Mouse (Mus musculus) liver, embryonic 15.5 days (tissue): ENCODE data around the gene Ssna1. TPM values are rescaled to one million over a fixed set of nuclear protein-coding genes. Genes with fewer than 3 reads are reported as not detected.
A peak's percentile ranks its signal among the peaks of the same experiment; 100 is the strongest.

Experiments
- ATAC-seq: fragments of 200-750 bp; cut with Nextera tagmentation; 2 replicates; pipeline ENCODE4 v1.8.0; 2017; ENCODE audit warnings: moderate number of reproducible peaks, mild to moderate bottlenecking, moderate library complexity; ENCODE audit not compliant: insufficient read depth
- H3K27ac ChIP-seq: fragments of 300-500 bp; sonication (generic); replicated peaks from 2 replicates; pipeline ENCODE4 v1.5.1; 2015; ENCODE audit warnings: mild to moderate bottlenecking, inconsistent platforms
- H3K27me3 ChIP-seq: fragments of 300-500 bp; sonication (generic); 2 replicates; pipeline ENCODE4 v1.6.1; 2015; ENCODE audit warnings: mild to moderate bottlenecking, inconsistent platforms
- H3K36me3 ChIP-seq: fragments of 300-500 bp; sonication (generic); replicated peaks from 2 replicates; pipeline ENCODE4 v1.6.1; 2015; ENCODE audit warnings: moderate library complexity, mild to moderate bottlenecking, inconsistent platforms
- H3K4me1 ChIP-seq: fragments of 300-500 bp; sonication (generic); replicated peaks from 2 replicates; pipeline ENCODE4 v1.6.1; 2015; ENCODE audit warnings: inconsistent platforms
- H3K4me2 ChIP-seq: fragments of 300-500 bp; sonication (generic); 2 replicates; pipeline ENCODE4 v1.6.1; 2015; ENCODE audit warnings: moderate library complexity, mild to moderate bottlenecking, inconsistent platforms
- H3K4me3 ChIP-seq: fragments of 300-500 bp; sonication (generic); replicated peaks from 2 replicates; pipeline ENCODE4 v1.5.1; 2015; ENCODE audit warnings: mild to moderate bottlenecking, inconsistent platforms
- H3K9ac ChIP-seq: fragments of 300-500 bp; sonication (generic); 2 replicates; pipeline ENCODE4 v1.6.1; 2015; ENCODE audit warnings: moderate library complexity, mild to moderate bottlenecking, inconsistent platforms
- H3K9me3 ChIP-seq: fragments of 300-500 bp; sonication (generic); replicated peaks from 2 replicates; pipeline ENCODE4 v1.6.1; 2016; ENCODE audit warnings: inconsistent platforms
- WGBS: fragments of 180-500 bp; shearing (Covaris S2); methylation state at CpG from one replicate; pipeline ENCODE4 v1.1.7; 2015; ENCODE audit warnings: mixed read lengths; ENCODE audit not compliant: insufficient replicate concordance; 5-methylcytosine and 5-hydroxymethylcytosine counted together
- polyA plus RNA-seq: library from polyadenylated mRNA; unstranded; fragments of >200 nt; fragmentation: Nextera tagmentation; extraction: Ambion mirVana; gene quantifications from 2 replicates; pipeline ENCODE4 v1.2.1, GENCODE M21; 2015

Ssna1 gene
- 116 and 124 TPM in 2 replicates for polyA plus RNA-seq

- Histone ChIP-seq H3K4me2 (peak within 1 kb of the TSS; percentile 90), H3K9ac (peak within 1 kb of the TSS; percentile 92), H3K4me1 (peaks cover 53% of the 10 kb centered on the region), H3K36me3 (peaks cover 77% of the 10 kb centered on the region), H3K27me3 (no peaks in the 10 kb centered on the region), H3K4me3 (peak within 1 kb of the TSS; percentile 97), H3K27ac (peak within 1 kb of the TSS; percentile 91), H3K9me3 (no peaks in the 10 kb centered on the region)
- under 1% methylated on average over 55 of the region's 55 CpGs for WGBS
- peak; percentile 93 for ATAC-seq
Measured at GRCm38 (mm10) chr2:25271827-25272511, at the start of gene Ssna1, which contains the start of gene Anapc2. Ssna1 (minus strand) TSS chr2:25272438. Anapc2 (plus strand) TSS chr2:25272478.

GRCm38 (mm10) chr2:25320084-25320483, 47.8 kb upstream of the Ssna1 start:
- WGBS, result 18% methylated on average over 2 of the region's 2 CpGs
- Histone ChIP-seq H3K27me3 (peaks cover 72% of the 10 kb centered on the region), H3K4me2 (no peak overlapping the region), H3K9ac (no peak overlapping the region), H3K27ac (no peak overlapping the region), H3K4me3 (no peak overlapping the region), H3K36me3 (no peaks in the 10 kb centered on the region), H3K4me1 (peaks cover 8% of the 10 kb centered on the region), H3K9me3 (no peaks in the 10 kb centered on the region)
- ATAC-seq, result no peak

- no peak for ATAC-seq
Measured at GRCm38 (mm10) chr2:25318971-25319773, 46.9 kb upstream of the Ssna1 start, which contains the start of gene Grin1. Grin1 (minus strand) TSS chr2:25319187.

GRCm38 (mm10) chr2:25318119-25318966, 46.1 kb upstream of the Ssna1 start:
- H3K4me3 ChIP-seq, result peak overlapping the region; percentile 25; the same call in 1 of the 2 replicates
- ATAC-seq, result no peak

More at GRCm38 (mm10) chr2:25318971-25319773, 46.9 kb upstream of the Ssna1 start, which contains the start of gene Grin1:
- Histone ChIP-seq H3K9me3 (no peaks in the 10 kb centered on the region), H3K4me3 (peak within 1 kb of the TSS; percentile 25), H3K27ac (no peak within 1 kb of the TSS), H3K27me3 (peaks cover 81% of the 10 kb centered on the region), H3K9ac (no peak within 1 kb of the TSS), H3K36me3 (no peaks in the 10 kb centered on the region), H3K4me1 (peaks cover 8% of the 10 kb centered on the region), H3K4me2 (peak within 1 kb of the TSS; percentile 49)
- WGBS, result 9% methylated on average over 58 of the region's 58 CpGs

GRCm38 (mm10) chr2:25311491-25311891, 39.3 kb upstream of the Ssna1 start:
- Histone ChIP-seq H3K9me3 (no peaks in the 10 kb centered on the region), H3K27me3 (peaks cover 98% of the 10 kb centered on the region), H3K27ac (no peak overlapping the region), H3K4me3 (no peak overlapping the region), H3K4me2 (no peak overlapping the region; the same call in 1 of the 2 replicates), H3K4me1 (no peaks in the 10 kb centered on the region), H3K36me3 (no peaks in the 10 kb centered on the region), H3K9ac (no peak overlapping the region)
- 3% methylated on average over 11 of the region's 11 CpGs for WGBS
- no peak for ATAC-seq

More at GRCm38 (mm10) chr2:25318119-25318966, 46.1 kb upstream of the Ssna1 start:
- Histone ChIP-seq H3K4me1 (peaks cover 8% of the 10 kb centered on the region), H3K36me3 (no peaks in the 10 kb centered on the region), H3K9me3 (no peaks in the 10 kb centered on the region), H3K27me3 (peaks cover 89% of the 10 kb centered on the region), H3K27ac (no peak overlapping the region), H3K4me2 (peak overlapping the region; percentile 49), H3K9ac (no peak overlapping the region)
- 4% methylated on average over 31 of the region's 31 CpGs for WGBS

- no peak overlapping the region; the same call in 1 of the 2 replicates for H3K4me2 ChIP-seq
- H3K4me3 ChIP-seq, result no peak overlapping the region
- H3K27me3 ChIP-seq, result peaks cover 98% of the 10 kb centered on the region
Measured at GRCm38 (mm10) chr2:25310969-25311368, 38.7 kb upstream of the Ssna1 start.

GRCm38 (mm10) chr2:25310180-25310579, 37.9 kb upstream of the Ssna1 start:
- Histone ChIP-seq H3K9me3 (no peaks in the 10 kb centered on the region), H3K4me2 (no peak overlapping the region), H3K4me1 (peaks cover 3% of the 10 kb centered on the region), H3K36me3 (no peaks in the 10 kb centered on the region), H3K27me3 (peaks cover 98% of the 10 kb centered on the region), H3K27ac (no peak overlapping the region), H3K9ac (no peak overlapping the region), H3K4me3 (no peak overlapping the region)
- WGBS, result 35% methylated on average over 10 of the region's 10 CpGs
- ATAC-seq, result no peak

More at GRCm38 (mm10) chr2:25310969-25311368, 38.7 kb upstream of the Ssna1 start:
- ATAC-seq, result no peak
- H3K9ac ChIP-seq, result no peak overlapping the region
- H3K27ac ChIP-seq, result no peak overlapping the region
- H3K36me3 ChIP-seq, result no peaks in the 10 kb centered on the region
- no peaks in the 10 kb centered on the region for H3K4me1 ChIP-seq
- WGBS, result 2% methylated on average over 22 of the region's 22 CpGs
- no peaks in the 10 kb centered on the region for H3K9me3 ChIP-seq

GRCm38 (mm10) chr2:25305587-25306359, 33.5 kb upstream of the Ssna1 start:
- Histone ChIP-seq H3K27me3 (peaks cover 88% of the 10 kb centered on the region), H3K9me3 (no peaks in the 10 kb centered on the region), H3K27ac (no peak overlapping the region), H3K4me1 (peaks cover 12% of the 10 kb centered on the region), H3K4me3 (no peak overlapping the region), H3K9ac (no peak overlapping the region), H3K4me2 (no peak overlapping the region), H3K36me3 (no peaks in the 10 kb centered on the region)
- 38% methylated on average over 14 of the region's 14 CpGs for WGBS
- no peak for ATAC-seq

GRCm38 (mm10) chr2:25304657-25305541, 32.7 kb upstream of the Ssna1 start:
- 1% methylated on average over 42 of the region's 45 CpGs for WGBS
- Histone ChIP-seq H3K9me3 (no peaks in the 10 kb centered on the region), H3K4me1 (peaks cover 12% of the 10 kb centered on the region), H3K27me3 (peaks cover 79% of the 10 kb centered on the region), H3K36me3 (no peaks in the 10 kb centered on the region), H3K27ac (no peak overlapping the region), H3K4me3 (peak overlapping the region; percentile 37), H3K4me2 (peak overlapping the region; percentile 67), H3K9ac (no peak overlapping the region)
- ATAC-seq, result no peak
